Mouse (Mus musculus) small intestine, adult 2 months (tissue): ENCODE measurements around the gene Ppp2r5c.

ENCODE experiments used
- CTCF ChIP-seq: fragments of 200-500 bp; IDR thresholded peaks from 2 replicates; pipeline ENCODE4 v1.5.1; 2012; ENCODE audit warnings: low read depth, mild to moderate bottlenecking, control low read depth, inconsistent platforms, low read length, moderate library complexity, mixed read lengths; ENCODE audit not compliant: insufficient replicate concordance, insufficient read length; ENCODE audit errors: extremely low read depth
- POLR2A ChIP-seq: fragments of 200-500 bp; IDR thresholded peaks from 2 replicates; pipeline ENCODE4 v1.6.1; 2012; ENCODE audit warnings: low read depth, mild to moderate bottlenecking, control low read depth, inconsistent platforms, low read length, moderate library complexity

- TF ChIP-seq CTCF (no peak), POLR2A (no peak)
Measured at GRCm38 (mm10) chr12:110600225-110600991, 153.5 kb downstream of the Ppp2r5c start.
